Mouse (Mus musculus) left cerebral cortex, postnatal 25 days (tissue): ENCODE results near the gene Wdr74. TPM values are rescaled to one million over a fixed set of nuclear protein-coding genes. Genes with fewer than 3 reads are reported as not detected.
"Not testable (repeated sequence)": the region's sequence is repeated elsewhere in the genome, so short reads cannot be mapped to it uniquely, and the experiment has no call there.

Source experiments
- DNase-seq, 2 experiments: peaks; one replicate each; pipeline ENCODE4 v3.0.0; 2022; ENCODE audit warnings: low spot score in 2 of 2, mixed read lengths in 1 of 2
- intact Hi-C: fragments of 180-260 bp; cut with DNase I; formaldehyde crosslinking; loops from one replicate; pipeline ENCODE4 v1.15.1; 2025
- total RNA-seq, 2 experiments: library from RNA; stranded (reverse); gene quantifications; 2 replicates each; pipeline ENCODE4 v1.2.3; 2021

Wdr74 gene
- total RNA-seq, 2 experiments from 2014 or later: 46.0 to 58.5 TPM

- intact Hi-C loops: no loop called here
- no peak for DNase-seq
Measured at GRCm38 (mm10) chr19:8714653-8715481, 20.8 kb upstream of the Wdr74 start.

- intact Hi-C loops: no loop called here
- DNase-seq: peak in 1 of 2 experiments; percentile 24
Measured at GRCm38 (mm10) chr19:8715868-8716766, 19.5 kb upstream of the Wdr74 start.

- intact Hi-C loops: no loop called here
- DNase-seq: no peak
Measured at GRCm38 (mm10) chr19:8716767-8717475, 18.7 kb upstream of the Wdr74 start.

- intact Hi-C loops: loop anchor here (2.0 kb wide), 1 partner anchor 150 kb away; no protein-coding TSS in a partner anchor
- DNase-seq: peak in 1 of 2 experiments; percentile 57
Measured at GRCm38 (mm10) chr19:8718357-8718756, 17.3 kb upstream of the Wdr74 start.

GRCm38 (mm10) chr19:8719037-8719436, 16.6 kb upstream of the Wdr74 start:
- intact Hi-C loops: loop anchor here (2.0 kb wide), 1 partner anchor 150 kb away; no protein-coding TSS in a partner anchor
- DNase-seq: not testable (repeated sequence)

- DNase-seq: no peak
- intact Hi-C loops: no loop called here
Measured at GRCm38 (mm10) chr19:8721378-8721777, 14.2 kb upstream of the Wdr74 start.

- no peak for DNase-seq
- intact Hi-C loops: no loop called here
Measured at GRCm38 (mm10) chr19:8722021-8722420, 13.6 kb upstream of the Wdr74 start.

- intact Hi-C loops: no loop called here
- DNase-seq: no peak
Measured at GRCm38 (mm10) chr19:8722559-8722906, 13.1 kb upstream of the Wdr74 start.

GRCm38 (mm10) chr19:8722907-8723573, 12.6 kb upstream of the Wdr74 start, which contains the start of gene Slc3a2:
Slc3a2 (minus strand) TSS chr19:8723369.
- intact Hi-C loops: loop anchor here (1.0 kb wide), 2 partner anchors 10 to 61 kb away; no protein-coding TSS in a partner anchor
- DNase-seq: peak; percentile 96 to 99

- no peak for DNase-seq
- intact Hi-C loops: loop anchor here (1.0 kb wide), 2 partner anchors 10 to 61 kb away; no protein-coding TSS in a partner anchor
Measured at GRCm38 (mm10) chr19:8723574-8724346, 11.9 kb upstream of the Wdr74 start.

GRCm38 (mm10) chr19:8724392-8724791, 11.2 kb upstream of the Wdr74 start:
- DNase-seq: no peak
- intact Hi-C loops: no loop called here

- no peak for DNase-seq
- intact Hi-C loops: no loop called here
Measured at GRCm38 (mm10) chr19:8725081-8725613, 10.5 kb upstream of the Wdr74 start.

GRCm38 (mm10) chr19:8726609-8727390, 8.8 kb upstream of the Wdr74 start:
- DNase-seq: no peak
- intact Hi-C loops: no loop called here

- no peak for DNase-seq
- intact Hi-C loops: no loop called here
Measured at GRCm38 (mm10) chr19:8727495-8728114, 8.0 kb upstream of the Wdr74 start.

GRCm38 (mm10) chr19:8728335-8729099, 7.1 kb upstream of the Wdr74 start:
- intact Hi-C loops, DNase-seq: not testable (repeated sequence)

GRCm38 (mm10) chr19:8734334-8734733, 1.3 kb upstream of the Wdr74 start:
- intact Hi-C loops: no loop called here
- DNase-seq: no peak
